Mouse (Mus musculus): Measurements from ENCODE around the gene Creg2. TPM values are rescaled to one million over a fixed set of nuclear protein-coding genes. Genes with fewer than 3 reads are reported as not detected.
A peak's percentile ranks its signal among the peaks of the same experiment; 100 is the strongest.
"Not testable (repeated sequence)": the region's sequence is repeated elsewhere in the genome, so short reads cannot be mapped to it uniquely, and the experiment has no call there.

The Creg2 gene
- polyA plus RNA-seq, 1 experiment from 2014 or later: 9.3 TPM

DNA sequence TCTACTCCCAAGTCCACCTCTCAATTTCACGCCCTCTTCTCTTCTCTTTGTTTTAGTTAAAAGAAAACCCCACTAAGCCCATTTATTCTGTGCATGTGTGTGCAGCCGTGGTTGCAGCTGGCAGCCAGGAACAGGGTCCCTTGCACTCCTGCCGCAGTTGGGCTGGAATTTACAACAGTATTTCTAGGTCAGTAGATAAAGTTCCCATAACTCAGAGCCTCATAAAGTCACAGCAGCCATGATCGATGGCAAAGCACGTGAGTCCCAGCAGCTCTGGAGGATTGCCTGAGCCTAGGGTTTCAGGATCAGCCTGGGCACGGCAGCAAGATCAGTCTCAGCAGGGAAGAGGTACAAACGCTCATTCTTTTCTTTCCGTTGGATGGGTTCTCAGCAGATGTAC lies 32.8 kb downstream of the Creg2 start:
- Histone ChIP-seq H3K4me3 (no peak overlapping the region), H3K9ac (no peak overlapping the region), H3K4me1 (no peaks in the 10 kb centered on the region), H3K4me2 (no peak overlapping the region), H3K27ac (no peak overlapping the region), H3K27me3 (replicated peaks) (no peaks in the 10 kb centered on the region), H3K9me3 (no peaks in the 10 kb centered on the region; the same call in 1 of the 2 replicates), H3K36me3 (replicated peaks) (no peaks in the 10 kb centered on the region)
- WGBS: 32% methylated on average over 8 of the region's 8 CpGs
- no peak for ATAC-seq (replicated peaks)

DNA sequence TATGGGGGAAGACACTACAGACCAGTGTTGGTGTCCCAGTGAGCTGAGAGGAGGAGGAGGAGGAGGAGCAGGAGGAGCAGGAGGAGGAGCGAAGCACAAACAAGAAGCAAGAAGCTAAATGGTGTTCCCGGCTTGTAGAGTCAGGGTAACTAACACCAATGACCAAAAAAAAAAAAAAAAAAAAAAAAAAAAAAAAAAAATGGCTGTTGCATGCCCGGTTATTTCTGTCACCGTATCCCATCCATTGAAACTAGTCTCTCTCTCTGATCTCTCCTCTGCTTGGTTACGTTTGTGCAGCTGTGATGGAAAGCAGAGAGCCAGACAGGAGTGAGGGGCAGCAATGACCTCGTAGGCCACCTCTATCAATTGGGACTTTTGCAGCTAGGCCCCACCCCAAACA lies 35.7 kb downstream of the Creg2 start:
- H3K9me3 ChIP-seq: no peaks in the 10 kb centered on the region
- no peaks in the 10 kb centered on the region for H3K27me3 ChIP-seq (replicated peaks)
- no peaks in the 10 kb centered on the region for H3K36me3 ChIP-seq (replicated peaks)
- no peak overlapping the region for H3K4me3 ChIP-seq
- no peaks in the 10 kb centered on the region for H3K4me1 ChIP-seq
- WGBS: 72% methylated on average over 6 of the region's 6 CpGs
- H3K9ac ChIP-seq: no peak overlapping the region
- H3K4me2 ChIP-seq: no peak overlapping the region
- no peak overlapping the region for H3K27ac ChIP-seq
- no peak for ATAC-seq (replicated peaks)

GRCm38 (mm10) chr1:39614462-39615279 lies 36.6 kb downstream of the Creg2 start:
- Histone ChIP-seq H3K36me3 (replicated peaks) (no peaks in the 10 kb centered on the region), H3K27me3 (replicated peaks) (no peaks in the 10 kb centered on the region), H3K4me2 (no peak overlapping the region), H3K27ac (no peak overlapping the region), H3K4me3 (no peak overlapping the region), H3K9ac (no peak overlapping the region), H3K4me1 (no peaks in the 10 kb centered on the region), H3K9me3 (no peaks in the 10 kb centered on the region)
- WGBS: 29% methylated on average over 11 of the region's 11 CpGs
- peak; percentile 62 for ATAC-seq (replicated peaks)

GRCm38 (mm10) chr1:39613061-39613460 lies 38.2 kb downstream of the Creg2 start:
- Histone ChIP-seq H3K4me1 (no peaks in the 10 kb centered on the region), H3K9ac (no peak overlapping the region), H3K4me2 (no peak overlapping the region), H3K4me3 (no peak overlapping the region), H3K9me3 (no peaks in the 10 kb centered on the region), H3K27me3 (replicated peaks) (no peaks in the 10 kb centered on the region), H3K36me3 (replicated peaks) (no peaks in the 10 kb centered on the region), H3K27ac (no peak overlapping the region)
- WGBS: 88% methylated on average over 3 of the region's 3 CpGs
- ATAC-seq (replicated peaks): no peak

DNA sequence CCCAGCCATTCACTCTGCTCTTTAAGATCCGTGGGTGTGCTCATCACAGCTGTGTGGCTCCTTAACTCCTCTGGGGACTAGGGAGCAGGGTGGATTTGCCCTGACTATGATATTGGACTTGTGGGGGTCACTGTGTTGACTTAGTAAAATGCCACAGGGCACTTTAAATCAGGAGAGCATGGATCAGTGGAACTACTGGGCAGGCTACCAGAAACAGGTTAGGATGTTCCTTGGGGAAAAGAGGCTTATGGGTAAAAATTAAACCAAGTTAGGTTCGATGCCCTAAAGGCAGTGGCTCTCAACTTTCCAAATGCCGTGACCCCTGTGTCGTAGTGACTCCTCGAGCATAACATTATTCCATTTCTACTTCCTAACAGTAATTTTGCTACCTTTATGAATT lies 38.8 kb downstream of the Creg2 start:
- Histone ChIP-seq H3K9me3 (no peaks in the 10 kb centered on the region), H3K4me1 (no peaks in the 10 kb centered on the region), H3K27ac (no peak overlapping the region), H3K36me3 (replicated peaks) (no peaks in the 10 kb centered on the region), H3K4me2 (no peak overlapping the region), H3K27me3 (replicated peaks) (no peaks in the 10 kb centered on the region), H3K9ac (no peak overlapping the region), H3K4me3 (no peak overlapping the region)
- 86% methylated on average over 5 of the region's 5 CpGs for WGBS
- no peak for ATAC-seq (replicated peaks)

DNA sequence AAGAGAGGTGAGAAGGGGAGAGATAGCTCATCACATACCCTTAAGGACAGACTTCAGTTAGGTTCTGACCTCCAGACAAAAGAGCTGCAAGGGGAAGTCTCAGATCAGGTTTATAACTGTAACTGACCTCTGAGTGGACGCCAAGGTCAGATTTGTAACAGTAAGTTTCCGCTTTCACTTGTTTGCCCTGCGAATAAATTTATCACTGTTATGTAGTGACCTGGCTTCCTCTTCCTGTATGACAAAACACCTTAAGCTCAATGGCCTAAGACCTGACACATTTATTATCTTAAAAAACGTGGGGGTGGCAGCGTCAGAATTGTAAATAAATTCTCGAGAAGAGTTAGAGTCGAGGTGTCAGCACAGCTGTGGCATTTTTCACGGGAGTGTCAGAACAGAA lies 42.7 kb downstream of the Creg2 start:
- no peak overlapping the region for H3K9ac ChIP-seq
- H3K36me3 ChIP-seq (replicated peaks): no peaks in the 10 kb centered on the region
- H3K9me3 ChIP-seq: no peaks in the 10 kb centered on the region
- no peaks in the 10 kb centered on the region for H3K27me3 ChIP-seq (replicated peaks)
- WGBS: 83% methylated on average over 8 of the region's 8 CpGs
- H3K4me2 ChIP-seq: no peak overlapping the region
- peaks cover 2% of the 10 kb centered on the region; the same call in 1 of the 2 replicates for H3K4me1 ChIP-seq
- no peak for ATAC-seq (replicated peaks)
- H3K4me3 ChIP-seq: no peak overlapping the region
- no peak overlapping the region for H3K27ac ChIP-seq

DNA sequence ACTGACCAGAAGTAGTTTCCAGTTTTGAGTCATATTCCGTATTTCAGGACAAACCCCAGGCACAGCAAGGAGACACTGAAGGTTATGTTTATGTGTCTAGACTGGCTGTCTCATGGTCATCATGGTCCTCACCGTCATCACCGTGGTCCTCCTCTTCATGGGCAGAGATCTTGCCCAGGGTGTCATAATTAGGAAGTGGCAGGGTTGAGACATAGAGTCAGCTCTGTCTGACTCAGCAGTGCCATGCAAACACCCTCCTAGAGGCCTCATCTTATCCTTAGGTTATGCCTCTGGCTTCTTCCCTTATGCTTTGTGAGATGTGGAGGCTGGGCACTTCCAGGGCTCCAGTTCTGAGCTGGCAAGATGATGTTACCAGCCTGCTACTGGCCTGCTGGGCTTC lies 48.8 kb downstream of the Creg2 start:
- Histone ChIP-seq H3K4me2 (no peak overlapping the region), H3K9ac (no peak overlapping the region), H3K27ac (no peak overlapping the region), H3K4me1 (peaks cover 2% of the 10 kb centered on the region; the same call in 1 of the 2 replicates), H3K4me3 (no peak overlapping the region), H3K27me3 (replicated peaks) (no peaks in the 10 kb centered on the region), H3K9me3 (no peaks in the 10 kb centered on the region), H3K36me3 (replicated peaks) (no peaks in the 10 kb centered on the region)
- WGBS: 96% methylated on average over 3 of the region's 3 CpGs
- ATAC-seq (replicated peaks): no peak

- Histone ChIP-seq H3K27me3 (replicated peaks) (no peaks in the 10 kb centered on the region), H3K36me3 (replicated peaks) (no peaks in the 10 kb centered on the region), H3K9ac (no peak overlapping the region), H3K9me3 (no peaks in the 10 kb centered on the region), H3K4me2 (no peak overlapping the region), H3K27ac (no peak overlapping the region), H3K4me3 (no peak overlapping the region), H3K4me1 (no peaks in the 10 kb centered on the region)
- ATAC-seq (replicated peaks): no peak
- WGBS: 57% methylated on average over 11 of the region's 11 CpGs
Measured at GRCm38 (mm10) chr1:39598726-39599125, 52.5 kb downstream of the Creg2 start.

- H3K4me2 ChIP-seq; H3K27ac ChIP-seq; H3K9me3 ChIP-seq; ATAC-seq (replicated peaks); H3K4me3 ChIP-seq; H3K27me3 ChIP-seq (replicated peaks); H3K36me3 ChIP-seq (replicated peaks); H3K4me1 ChIP-seq; H3K9ac ChIP-seq: not testable (repeated sequence)
- 95% methylated on average over 9 of the region's 9 CpGs for WGBS
Measured at GRCm38 (mm10) chr1:39597135-39597534, 54.1 kb downstream of the Creg2 start.

GRCm38 (mm10) chr1:39593836-39594235 lies 57.4 kb downstream of the Creg2 start:
- H3K27ac ChIP-seq: no peak overlapping the region
- H3K4me3 ChIP-seq: no peak overlapping the region
- H3K9me3 ChIP-seq: no peaks in the 10 kb centered on the region
- ATAC-seq (replicated peaks): no peak
- H3K9ac ChIP-seq: no peak overlapping the region
- no peaks in the 10 kb centered on the region for H3K4me1 ChIP-seq
- H3K27me3 ChIP-seq (replicated peaks): no peaks in the 10 kb centered on the region
- no peaks in the 10 kb centered on the region for H3K36me3 ChIP-seq (replicated peaks)
- H3K4me2 ChIP-seq: no peak overlapping the region
- 84% methylated on average over 10 of the region's 10 CpGs for WGBS

- Histone ChIP-seq H3K4me1 (no peaks in the 10 kb centered on the region), H3K27me3 (replicated peaks) (no peaks in the 10 kb centered on the region), H3K4me3 (no peak overlapping the region), H3K9ac (no peak overlapping the region), H3K4me2 (no peak overlapping the region), H3K9me3 (no peaks in the 10 kb centered on the region), H3K36me3 (replicated peaks) (no peaks in the 10 kb centered on the region), H3K27ac (no peak overlapping the region)
- ATAC-seq (replicated peaks): no peak
- WGBS: 81% methylated on average over 4 of the region's 4 CpGs
Measured at GRCm38 (mm10) chr1:39592090-39592489, 59.2 kb downstream of the Creg2 start.

- H3K9ac ChIP-seq; H3K27ac ChIP-seq; H3K36me3 ChIP-seq (replicated peaks); H3K4me3 ChIP-seq; H3K27me3 ChIP-seq (replicated peaks); H3K4me2 ChIP-seq; ATAC-seq (replicated peaks); H3K4me1 ChIP-seq; H3K9me3 ChIP-seq: not testable (repeated sequence)
- WGBS: 91% methylated on average over 1 of the region's 1 CpGs
Measured at GRCm38 (mm10) chr1:39591557-39591956, 59.7 kb downstream of the Creg2 start.

DNA sequence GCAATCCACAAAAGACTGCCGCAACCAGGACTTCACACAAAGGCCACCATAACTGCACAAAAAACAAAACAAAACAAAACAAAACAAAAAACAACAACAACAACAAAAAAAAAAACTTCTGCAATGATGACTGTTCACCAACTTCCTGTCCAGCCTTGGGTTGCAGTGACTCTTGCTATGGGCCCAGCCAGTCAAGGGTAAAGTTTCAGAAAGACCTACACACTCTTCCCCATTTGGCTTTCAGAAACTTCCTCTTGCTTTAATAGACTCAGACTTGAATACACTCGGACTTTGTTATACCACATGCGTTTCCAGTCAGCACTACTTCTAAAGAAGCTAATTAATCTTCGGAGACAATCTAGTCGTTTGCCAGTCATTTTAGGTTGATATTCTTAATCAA lies 61.1 kb downstream of the Creg2 start:
- ATAC-seq (replicated peaks): no peak
- Histone ChIP-seq H3K4me1 (no peaks in the 10 kb centered on the region), H3K27me3 (replicated peaks) (no peaks in the 10 kb centered on the region), H3K27ac (no peak overlapping the region), H3K36me3 (replicated peaks) (no peaks in the 10 kb centered on the region), H3K9me3 (no peaks in the 10 kb centered on the region), H3K4me3 (no peak overlapping the region), H3K9ac (no peak overlapping the region), H3K4me2 (no peak overlapping the region)
- 81% methylated on average over 5 of the region's 5 CpGs for WGBS

Data from midbrain, embryonic 15.5 days (tissue).